26 mouse cellular contexts compared by ENCODE assay signal in the genomic region with DNA sequence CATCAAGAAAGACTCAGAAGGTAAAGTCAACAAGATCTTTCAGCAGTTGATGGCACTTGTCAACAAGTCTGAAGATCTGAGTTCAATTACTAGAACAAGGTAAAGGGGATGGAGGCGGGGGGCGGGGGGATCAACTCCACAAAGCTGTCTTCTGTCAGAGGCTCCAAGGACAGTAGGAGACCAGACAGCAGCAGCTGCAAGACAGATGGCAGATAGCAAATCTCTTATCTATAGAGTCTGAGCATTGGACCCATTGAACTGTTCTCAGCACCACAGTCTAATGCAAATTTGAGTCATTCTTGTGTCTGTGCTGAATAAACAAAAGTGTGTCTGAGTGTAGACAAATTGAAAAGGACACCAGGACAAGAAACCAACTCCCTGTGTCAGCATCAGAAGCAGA.
"Had no signal": no experiment of that assay in that cellular context is flagged by ENCODE, and none has a peak within 500 bp of the region (broad histone marks: within the 10 kb centered on the region; RNA-seq: fewer than 3 reads in every experiment).

No protein-coding gene starts in this region.

- H3K4me3 ChIP-seq: gastrocnemius, adult 2 months; heart, embryonic 10.5 days; heart, embryonic 13.5 days; heart, embryonic 15.5 days; hindbrain, embryonic 13.5 days; hindbrain, embryonic 15.5 days; intestine, embryonic 15.5 days; kidney, embryonic 15.5 days; limb, embryonic 13.5 days; limb, embryonic 15.5 days; liver, embryonic 12.5 days had no signal

- DNase-seq: gastrocnemius, adult 2 months; gastrocnemius, postnatal 10 days; gastrocnemius, postnatal 25 days; heart, postnatal 14 days; heart, postnatal 36 days; kidney, adult 18-20 months; kidney, adult 9 months; kidney, postnatal 14 days; kidney, postnatal 36 days; layer of hippocampus, adult 9-11 months; layer of hippocampus, postnatal 36 days; left cerebral cortex, postnatal 4 days had no signal

- H3K9me3 ChIP-seq: heart, embryonic 10.5 days; heart, embryonic 13.5 days; heart, embryonic 15.5 days; hindbrain, embryonic 13.5 days; hindbrain, embryonic 15.5 days; intestine, embryonic 15.5 days; kidney, embryonic 15.5 days; limb, embryonic 13.5 days; limb, embryonic 15.5 days; liver, embryonic 12.5 days had no signal

- H3K27ac ChIP-seq: gastrocnemius, adult 2 months; heart, embryonic 10.5 days; heart, embryonic 13.5 days; heart, embryonic 15.5 days; hindbrain, embryonic 13.5 days; hindbrain, embryonic 15.5 days; intestine, embryonic 15.5 days; kidney, embryonic 15.5 days; kidney, postnatal 0 days; limb, embryonic 13.5 days; limb, embryonic 15.5 days; liver, embryonic 12.5 days; liver, embryonic 14.5 days had no signal

- H3K36me3 ChIP-seq: heart, embryonic 10.5 days; heart, embryonic 13.5 days; heart, embryonic 15.5 days; hindbrain, embryonic 13.5 days; hindbrain, embryonic 15.5 days; intestine, embryonic 15.5 days; kidney, embryonic 15.5 days; limb, embryonic 13.5 days; limb, embryonic 15.5 days; liver, embryonic 12.5 days had no signal

- H3K4me1 ChIP-seq: heart, embryonic 10.5 days; heart, embryonic 13.5 days; heart, embryonic 15.5 days; hindbrain, embryonic 13.5 days; hindbrain, embryonic 15.5 days; intestine, embryonic 15.5 days; kidney, embryonic 15.5 days; limb, embryonic 13.5 days; limb, embryonic 15.5 days; liver, embryonic 12.5 days had no signal

- H3K9ac ChIP-seq: heart, embryonic 13.5 days; heart, embryonic 15.5 days; hindbrain, embryonic 13.5 days; hindbrain, embryonic 15.5 days; intestine, embryonic 15.5 days; kidney, embryonic 15.5 days; limb, embryonic 13.5 days; limb, embryonic 15.5 days; liver, embryonic 12.5 days; liver, embryonic 14.5 days had no signal

- ATAC-seq: inflammation-experienced regulatory T-cells, adult 6 months; intestine, embryonic 15.5 days; intestine, postnatal 0 days; liver, embryonic 12.5 days had no signal

- H3K27me3 ChIP-seq: heart, embryonic 13.5 days; heart, embryonic 15.5 days; hindbrain, embryonic 13.5 days; hindbrain, embryonic 15.5 days; intestine, embryonic 15.5 days; kidney, embryonic 15.5 days; limb, embryonic 13.5 days; limb, embryonic 15.5 days; liver, embryonic 12.5 days had no signal
